Mouse (Mus musculus) MEL-GATA-1-ER (cell line): ENCODE measurements around the gene 4930412O13Rik.

Experiments used
- DNase-seq: peaks from one replicate; pipeline ENCODE4 v3.0.0-alpha.2; 2012; ENCODE audit warnings: low read depth; ENCODE audit errors: extremely low read depth

Gene 4930412O13Rik

GRCm38 (mm10) chr2:9880271-9880670, 781 bp upstream of the 4930412O13Rik start:
- DNase-seq: no peak

GRCm38 (mm10) chr2:9881611-9882023, 565 bp downstream of the 4930412O13Rik start:
- no peak for DNase-seq

- no peak for DNase-seq
Measured at GRCm38 (mm10) chr2:9882371-9882925, 1.4 kb downstream of the 4930412O13Rik start.

- no peak for DNase-seq
Measured at GRCm38 (mm10) chr2:9882926-9883802, 2.1 kb downstream of the 4930412O13Rik start.

- DNase-seq: no peak
Measured at GRCm38 (mm10) chr2:9883803-9884532, 2.9 kb downstream of the 4930412O13Rik start.

GRCm38 (mm10) chr2:9884533-9885216, 3.6 kb downstream of the 4930412O13Rik start:
- DNase-seq: no peak

- DNase-seq: no peak
Measured at GRCm38 (mm10) chr2:9885217-9885770, 4.2 kb downstream of the 4930412O13Rik start.

- DNase-seq: no peak
Measured at GRCm38 (mm10) chr2:9886031-9886430, 5.0 kb downstream of the 4930412O13Rik start.

- no peak for DNase-seq
Measured at GRCm38 (mm10) chr2:9886921-9887610, 6.0 kb downstream of the 4930412O13Rik start.

GRCm38 (mm10) chr2:9887636-9888035, 6.6 kb downstream of the 4930412O13Rik start:
- DNase-seq: no peak

- peak; percentile 88 for DNase-seq
Measured at GRCm38 (mm10) chr2:9888913-9889650, 8.0 kb downstream of the 4930412O13Rik start, which contains the start of gene 9230102O04Rik. 9230102O04Rik (minus strand) TSS chr2:9889540.

GRCm38 (mm10) chr2:9889651-9890183, 8.7 kb downstream of the 4930412O13Rik start, which contains the start of gene Gata3:
Gata3 (minus strand) TSS chr2:9890034.
- DNase-seq: no peak

- DNase-seq: no peak
Measured at GRCm38 (mm10) chr2:9890251-9890650, 9.2 kb downstream of the 4930412O13Rik start.

- DNase-seq: no peak
Measured at GRCm38 (mm10) chr2:9890906-9891305, 9.9 kb downstream of the 4930412O13Rik start.

GRCm38 (mm10) chr2:9892541-9892940, 11.5 kb downstream of the 4930412O13Rik start:
- no peak for DNase-seq

GRCm38 (mm10) chr2:9893272-9893953, 12.4 kb downstream of the 4930412O13Rik start:
- no peak for DNase-seq

GRCm38 (mm10) chr2:9894836-9895593, 14.0 kb downstream of the 4930412O13Rik start:
- DNase-seq: no peak
